ENCODE assay signal across 22 mouse cellular contexts in genomic region chr11:72118630-72119029, GRCm38 (mm10). TPM values are rescaled to one million over a fixed set of nuclear protein-coding genes. Genes with fewer than 3 reads are reported as not detected.
A peak's percentile ranks its signal among the peaks of the same experiment; 100 is the strongest.
DNase-seq lines count a peak whose midpoint lies in the region; ATAC-seq and TF ChIP-seq lines count a peak whose summit lies in the region.
"Had no signal": no experiment of that assay in that cellular context is flagged by ENCODE, and none has a peak within 500 bp of the region (broad histone marks: within the 10 kb centered on the region; RNA-seq: fewer than 3 reads in every experiment).

No protein-coding gene starts in this region.

- DNase-seq in forebrain, postnatal 0 days = peak; percentile 42
- no peak for DNase-seq in forebrain, embryonic 10.5 days (ENCODE audit: extremely low spot score, low spot score)
- no peak for DNase-seq in frontal cortex, postnatal 36 days (ENCODE audit: low spot score in 2 of 2)
- no peak for DNase-seq in layer of hippocampus, adult 2 months (ENCODE audit: low spot score in 2 of 2)
- DNase-seq in layer of hippocampus, postnatal 10 days (ENCODE audit: low spot score in 2 of 2) = no peak
- peak; percentile 26 for DNase-seq in midbrain, embryonic 11.5 days (ENCODE audit: low spot score, missing footprints)
- DNase-seq in midbrain, embryonic 14.5 days = no peak
- DNase-seq: adrenal gland, adult 2 months; adrenal gland, adult 8-10 months; adrenal gland, postnatal 10 days; adrenal gland, postnatal 14 days; adrenal gland, postnatal 25 days; adrenal gland, postnatal 36 days; B cell, adult 2 months; cerebellum, adult 11 months; cerebellum, adult 11-12 months had no signal

- no peaks in the 10 kb centered on the region for H3K27me3 ChIP-seq in forebrain, postnatal 0 days (ENCODE audit: insufficient read depth, low read length)
- no peaks in the 10 kb centered on the region for H3K27me3 ChIP-seq in forebrain, embryonic 10.5 days (ENCODE audit: poor library complexity, severe bottlenecking)
- H3K27me3 ChIP-seq in midbrain, embryonic 11.5 days (ENCODE audit: control insufficient read depth, insufficient read depth, low read length) = no peaks in the 10 kb centered on the region
- no peaks in the 10 kb centered on the region for H3K27me3 ChIP-seq in midbrain, embryonic 14.5 days (ENCODE audit: control insufficient read depth, insufficient read depth, low read length)
- H3K27me3 ChIP-seq: Patski had no signal

- H3K36me3 ChIP-seq in forebrain, postnatal 0 days (ENCODE audit: insufficient read depth) = no peaks in the 10 kb centered on the region
- no peaks in the 10 kb centered on the region for H3K36me3 ChIP-seq in forebrain, embryonic 10.5 days (replicated peaks)
- H3K36me3 ChIP-seq in midbrain, embryonic 11.5 days (ENCODE audit: control insufficient read depth, insufficient read depth, low read length) = no peaks in the 10 kb centered on the region
- H3K36me3 ChIP-seq in midbrain, embryonic 14.5 days (ENCODE audit: control insufficient read depth, insufficient read depth, low read length) = no peaks in the 10 kb centered on the region
- H3K36me3 ChIP-seq: G1E had no signal

- 77% methylated on average over 3 of the region's 3 CpGs for WGBS in forebrain, postnatal 0 days
- 90% methylated on average over 3 of the region's 3 CpGs for WGBS in forebrain, embryonic 10.5 days
- WGBS in midbrain, embryonic 11.5 days = 82% methylated on average over 3 of the region's 3 CpGs
- WGBS in midbrain, embryonic 14.5 days = 89% methylated on average over 3 of the region's 3 CpGs

- TF ChIP-seq CTCF in forebrain, postnatal 0 days (IDR thresholded peaks at IDR 0.05; ENCODE audit: low read depth) = peak; percentile 19; the same call in 1 of the 2 replicates
- peak; percentile 66 for TF ChIP-seq CTCF in layer of hippocampus, adult 2 months (conservative IDR thresholded peaks at IDR 0.05)

- H3K9ac ChIP-seq in forebrain, postnatal 0 days = no peak overlapping the region
- H3K9ac ChIP-seq in midbrain, embryonic 11.5 days (ENCODE audit: low read length) = no peak overlapping the region
- no peak overlapping the region for H3K9ac ChIP-seq in midbrain, embryonic 14.5 days (replicated peaks; ENCODE audit: low read length)

- no peaks in the 10 kb centered on the region for H3K9me3 ChIP-seq in forebrain, postnatal 0 days (ENCODE audit: low read length)
- H3K9me3 ChIP-seq in forebrain, embryonic 10.5 days = no peaks in the 10 kb centered on the region
- no peaks in the 10 kb centered on the region for H3K9me3 ChIP-seq in midbrain, embryonic 11.5 days (ENCODE audit: control insufficient read depth, low read length)
- H3K9me3 ChIP-seq in midbrain, embryonic 14.5 days (ENCODE audit: control insufficient read depth, low read length) = no peaks in the 10 kb centered on the region
- H3K9me3 ChIP-seq: G1E had no signal

- H3K4me3 ChIP-seq in forebrain, postnatal 0 days (ENCODE audit: low read depth, low read length) = no peak overlapping the region
- no peak overlapping the region for H3K4me3 ChIP-seq in forebrain, embryonic 10.5 days
- no peak overlapping the region for H3K4me3 ChIP-seq in layer of hippocampus, adult 2 months
- H3K4me3 ChIP-seq in midbrain, embryonic 11.5 days (ENCODE audit: low read depth, low read length) = no peak overlapping the region
- no peak overlapping the region for H3K4me3 ChIP-seq in midbrain, embryonic 14.5 days (replicated peaks; ENCODE audit: low read depth, low read length)

- H3K4me1 ChIP-seq in forebrain, postnatal 0 days (ENCODE audit: insufficient read depth) = no peaks in the 10 kb centered on the region
- H3K4me1 ChIP-seq in forebrain, embryonic 10.5 days = peaks cover 6% of the 10 kb centered on the region; the same call in 1 of the 2 replicates
- H3K4me1 ChIP-seq in midbrain, embryonic 11.5 days (ENCODE audit: control insufficient read depth, insufficient read depth, low read length) = peaks cover 3% of the 10 kb centered on the region; the same call in 1 of the 2 replicates
- H3K4me1 ChIP-seq in midbrain, embryonic 14.5 days (ENCODE audit: control insufficient read depth, insufficient read depth, low read length) = no peaks in the 10 kb centered on the region

- no peak overlapping the region for H3K4me2 ChIP-seq in forebrain, postnatal 0 days (ENCODE audit: low read depth)
- H3K4me2 ChIP-seq in midbrain, embryonic 11.5 days = no peak overlapping the region
- H3K4me2 ChIP-seq in midbrain, embryonic 14.5 days (ENCODE audit: low read length) = no peak overlapping the region

- ATAC-seq in forebrain, postnatal 0 days = no peak
- ATAC-seq in frontal cortex, adult (ENCODE audit: low TSS enrichment) = 0 out of 2 replicates have a peak, but pooled peaks have one; percentile 25
- no peak for ATAC-seq in midbrain, embryonic 11.5 days (ENCODE audit: low FRiP score)
- no peak for ATAC-seq in midbrain, embryonic 14.5 days (ENCODE audit: low FRiP score, low TSS enrichment)
- ATAC-seq: activated CD4-positive, CD25-positive, alpha-beta regulatory T cell, adult 4 months; CD4-positive, CD25-positive, alpha-beta regulatory T cell, adult 4 months; Patski had no signal

- H3K27ac ChIP-seq in forebrain, postnatal 0 days (ENCODE audit: low read depth, low read length) = no peak overlapping the region
- no peak overlapping the region for H3K27ac ChIP-seq in forebrain, embryonic 10.5 days
- 0 out of 2 replicates have a peak overlapping the region, but pooled peaks have one; percentile 36 for H3K27ac ChIP-seq in layer of hippocampus, adult 2 months
- no peak overlapping the region for H3K27ac ChIP-seq in midbrain, embryonic 11.5 days (ENCODE audit: low read depth, low read length)
- no peak overlapping the region for H3K27ac ChIP-seq in midbrain, embryonic 14.5 days (replicated peaks; ENCODE audit: low read depth, low read length)

RNA-seq across cellular contexts. Expression of gene Pitpnm3, which starts 16.9 kb away (rescaled TPM):
- total RNA-seq in forebrain, postnatal 0 days (2014; rRNA removed) = 7.8 and 14.0 TPM in 2 replicates
- polyA plus RNA-seq in forebrain, postnatal 0 days (2015; fragmentation: Nextera tagmentation; extraction: Ambion mirVana) = 1.9 and 3.2 TPM in 2 replicates
- 0.02 and 0.04 TPM in 2 replicates for polyA plus RNA-seq in forebrain, embryonic 10.5 days (2016; fragmentation: Nextera tagmentation; extraction: Ambion mirVana)
- 10 to 100 TPM; 29.3 to 30.0 TPM for total RNA-seq in layer of hippocampus, adult 2 months (2021)
- total RNA-seq in layer of hippocampus, postnatal 10 days (2021) = 10 to 100 TPM; 17.5 to 17.8 TPM
- 0.56 and 0.99 TPM in 2 replicates for polyA plus RNA-seq in midbrain, embryonic 11.5 days (2014; fragmentation: Nextera tagmentation; extraction: Ambion mirVana)
- 4.0 and 5.0 TPM in 2 replicates for polyA plus RNA-seq in midbrain, embryonic 14.5 days (2014; fragmentation: Nextera tagmentation; extraction: Ambion mirVana)
- total RNA-seq: MEL had no signal
- polyA plus RNA-seq: activated CD4-positive, CD25-positive, alpha-beta regulatory T cell, adult 4 months had no signal

Comparison
In these comparisons a context has a peak if more than half of its experiments do, and no peak if none do; other contexts are left out.
1. DNase-seq: peak in forebrain, postnatal 0 days (single experiment) and midbrain, embryonic 11.5 days (single experiment); none in forebrain, embryonic 10.5 days (single experiment), frontal cortex, postnatal 36 days (0 of 2), layer of hippocampus, adult 2 months (0 of 2), layer of hippocampus, postnatal 10 days (0 of 2) and midbrain, embryonic 14.5 days (single experiment).